14 mouse cellular contexts compared by ENCODE assay signal in genomic region chr1:164043549-164043948, GRCm38 (mm10). TPM values are rescaled to one million over a fixed set of nuclear protein-coding genes. Genes with fewer than 3 reads are reported as not detected.
DNase-seq lines count a peak whose midpoint lies in the region; ATAC-seq and TF ChIP-seq lines count a peak whose summit lies in the region.
"Had no signal": no experiment of that assay in that cellular context is flagged by ENCODE, and none has a peak within 500 bp of the region (broad histone marks: within the 10 kb centered on the region; RNA-seq: fewer than 3 reads in every experiment).

No protein-coding gene starts in this region.

- no peak overlapping the region for H3K27ac ChIP-seq in kidney, embryonic 14.5 days (ENCODE audit: low read depth, low read length)
- no peak overlapping the region for H3K27ac ChIP-seq in liver, embryonic 13.5 days
- H3K27ac ChIP-seq in thymus, adult 2 months (ENCODE audit: control insufficient read depth, insufficient read depth, low read length): no peak overlapping the region
- H3K27ac ChIP-seq: hindbrain, postnatal 0 days; stomach, embryonic 15.5 days had no signal

- no peak for TF ChIP-seq POLR2A in thymus, adult 2 months (IDR thresholded peaks at IDR 0.05; ENCODE audit: control insufficient read depth, extremely low read depth, insufficient read depth, low read length, poor library complexity)

- no peaks in the 10 kb centered on the region for H3K27me3 ChIP-seq in kidney, embryonic 14.5 days (ENCODE audit: control insufficient read depth, insufficient read depth, low read length)
- no peaks in the 10 kb centered on the region for H3K27me3 ChIP-seq in liver, embryonic 13.5 days
- H3K27me3 ChIP-seq in thymus, adult 2 months (ENCODE audit: control insufficient read depth, insufficient read depth, low read length): no peaks in the 10 kb centered on the region
- H3K27me3 ChIP-seq: stomach, embryonic 15.5 days had no signal

- H3K4me2 ChIP-seq in kidney, embryonic 14.5 days (replicated peaks; ENCODE audit: low read depth, low read length): no peak overlapping the region
- H3K4me2 ChIP-seq in liver, embryonic 13.5 days: no peak overlapping the region
- H3K4me2 ChIP-seq: stomach, embryonic 15.5 days had no signal

- intact Hi-C loops in heart, postnatal 36 days (cut with DNase I): no loop called here
- intact Hi-C loops in left cerebral cortex, postnatal 36 days (cut with DNase I): no loop called here

- ATAC-seq in kidney, embryonic 14.5 days (ENCODE audit: low FRiP score, low TSS enrichment): no peak
- peak; percentile 43; the same call in 1 of the 2 replicates for ATAC-seq in liver, embryonic 13.5 days (ENCODE audit: low read depth)
- ATAC-seq: CD4-positive, CD25-positive, alpha-beta regulatory T cell, adult 4 months; hindbrain, postnatal 0 days had no signal

- DNase-seq in kidney, adult 11 months: peak; percentile 59
- DNase-seq in heart, postnatal 36 days: peak; percentile 28 to 43
- DNase-seq in liver, embryonic 13.5 days: no peak
- no peak for DNase-seq in layer of hippocampus, postnatal 14 days (ENCODE audit: low spot score in 2 of 2)
- DNase-seq in thymus, adult 2 months: no peak
- no peak for DNase-seq in left cerebral cortex, postnatal 36 days (ENCODE audit: low spot score in 2 of 2)
- no peak for DNase-seq in T-cell, adult 2 months (ENCODE audit: low spot score)
- DNase-seq: right cerebral cortex, adult 18-20 months had no signal

- TF ChIP-seq CTCF in thymus, adult 2 months (IDR thresholded peaks at IDR 0.05; ENCODE audit: borderline replicate concordance, control insufficient read depth, extremely low read depth, insufficient read depth, low read length, poor library complexity): no peak

- H3K9ac ChIP-seq in kidney, embryonic 14.5 days (ENCODE audit: low read depth, low read length): no peak overlapping the region
- H3K9ac ChIP-seq in liver, embryonic 13.5 days: no peak overlapping the region
- H3K9ac ChIP-seq: stomach, embryonic 15.5 days had no signal

- 49% methylated on average over 3 of the region's 3 CpGs for WGBS in kidney, embryonic 14.5 days
- WGBS in liver, embryonic 13.5 days (ENCODE audit: insufficient replicate concordance): 46% methylated on average over 3 of the region's 3 CpGs
- whole genome bisulfite sequencing in thymus, adult 2 months: 88% methylated on average over 3 of the region's 3 CpGs

- no peaks in the 10 kb centered on the region for H3K36me3 ChIP-seq in kidney, embryonic 14.5 days (ENCODE audit: control insufficient read depth, insufficient read depth, low read length)
- H3K36me3 ChIP-seq in liver, embryonic 13.5 days: no peaks in the 10 kb centered on the region
- no peaks in the 10 kb centered on the region for H3K36me3 ChIP-seq in thymus, adult 2 months (ENCODE audit: control insufficient read depth, insufficient read depth, low read length)
- H3K36me3 ChIP-seq: stomach, embryonic 15.5 days had no signal

- H3K9me3 ChIP-seq in kidney, embryonic 14.5 days (ENCODE audit: control insufficient read depth, low read length): no peaks in the 10 kb centered on the region
- no peaks in the 10 kb centered on the region for H3K9me3 ChIP-seq in liver, embryonic 13.5 days (replicated peaks)
- H3K9me3 ChIP-seq: megakaryocyte, embryonic 14.5 days; stomach, embryonic 15.5 days had no signal

- H3K4me1 ChIP-seq in kidney, embryonic 14.5 days (ENCODE audit: control insufficient read depth, insufficient read depth, low read length): no peaks in the 10 kb centered on the region
- H3K4me1 ChIP-seq in liver, embryonic 13.5 days (replicated peaks): no peaks in the 10 kb centered on the region
- no peaks in the 10 kb centered on the region for H3K4me1 ChIP-seq in thymus, adult 2 months (replicated peaks; ENCODE audit: control insufficient read depth, insufficient read depth, low read length)
- H3K4me1 ChIP-seq: stomach, embryonic 15.5 days had no signal

- H3K4me3 ChIP-seq in kidney, embryonic 14.5 days (ENCODE audit: low read length): no peak overlapping the region
- no peak overlapping the region for H3K4me3 ChIP-seq in liver, embryonic 13.5 days (replicated peaks)
- H3K4me3 ChIP-seq in thymus, adult 2 months (ENCODE audit: control insufficient read depth, insufficient read depth, low read length): no peak overlapping the region
- H3K4me3 ChIP-seq: megakaryocyte, embryonic 14.5 days; stomach, embryonic 15.5 days had no signal

RNA-seq across cellular contexts. Expression of gene Sele, which starts 4.5 kb away (rescaled TPM):
- polyA plus RNA-seq in kidney, embryonic 14.5 days (2014; fragmentation: Nextera tagmentation; extraction: Ambion mirVana): not detected in 2 replicates
- total RNA-seq in heart, postnatal 36 days (2021): under 1 TPM; 0.49 to 0.61 TPM
- polyA plus RNA-seq in liver, embryonic 13.5 days (2015; fragmentation: Nextera tagmentation; extraction: Ambion mirVana): 0.07 TPM in 1 of 2 replicates, not detected in the other
- total RNA-seq in layer of hippocampus, postnatal 14 days (2021): under 1 TPM in 1 of 2 experiments, not detected in 1; 0.12 TPM
- 0.13 and 0.18 TPM in 2 replicates for polyA plus RNA-seq in thymus, adult 2 months (2012; rRNA removed)
- under 1 TPM in 1 of 2 experiments, not detected in 1; 0.10 TPM for total RNA-seq in left cerebral cortex, postnatal 36 days (2021)
- total RNA-seq: gastrocnemius, adult 18-20 months; hindbrain, postnatal 0 days had no signal
- polyA plus RNA-seq: hindbrain, postnatal 0 days; stomach, embryonic 15.5 days had no signal

RNA-seq across cellular contexts. Expression of gene Sell, which starts 18.2 kb away (rescaled TPM):
- polyA plus RNA-seq in kidney, embryonic 14.5 days (2014; fragmentation: Nextera tagmentation; extraction: Ambion mirVana): 0.03 and 0.45 TPM in 2 replicates
- 1 to 10 TPM in 1 of 2 experiments, under 1 TPM in 1; 1.00 to 1.2 TPM for total RNA-seq in heart, postnatal 36 days (2021)
- polyA plus RNA-seq in liver, embryonic 13.5 days (2015; fragmentation: Nextera tagmentation; extraction: Ambion mirVana): 4.0 and 4.9 TPM in 2 replicates
- total RNA-seq in layer of hippocampus, postnatal 14 days (2021): not detected
- 66.6 and 68.0 TPM in 2 replicates for polyA plus RNA-seq in thymus, adult 2 months (2012; rRNA removed)
- total RNA-seq in left cerebral cortex, postnatal 36 days (2021): not detected
- total RNA-seq: gastrocnemius, adult 18-20 months had no signal

RNA-seq across cellular contexts. Expression of gene Mettl18, which starts 48.9 kb away (rescaled TPM):
- polyA plus RNA-seq in kidney, embryonic 14.5 days (2014; fragmentation: Nextera tagmentation; extraction: Ambion mirVana): 9.5 and 9.6 TPM in 2 replicates
- total RNA-seq in heart, postnatal 36 days (2021): 1 to 10 TPM; 4.1 to 4.5 TPM
- polyA plus RNA-seq in liver, embryonic 13.5 days (2015; fragmentation: Nextera tagmentation; extraction: Ambion mirVana): 5.7 and 8.4 TPM in 2 replicates
- total RNA-seq in layer of hippocampus, postnatal 14 days (2021): 1 to 10 TPM; 4.1 to 6.9 TPM
- 0.89 and 0.99 TPM in 2 replicates for polyA plus RNA-seq in thymus, adult 2 months (2012; rRNA removed)
- 1 to 10 TPM; 5.0 to 5.3 TPM for total RNA-seq in left cerebral cortex, postnatal 36 days (2021)

RNA-seq across cellular contexts. Expression of gene BC055324, which starts 49.0 kb away (rescaled TPM):
- polyA plus RNA-seq in kidney, embryonic 14.5 days (2014; fragmentation: Nextera tagmentation; extraction: Ambion mirVana): 19.8 and 32.6 TPM in 2 replicates
- under 1 TPM; 0.54 to 0.61 TPM for total RNA-seq in heart, postnatal 36 days (2021)
- polyA plus RNA-seq in liver, embryonic 13.5 days (2015; fragmentation: Nextera tagmentation; extraction: Ambion mirVana): 11.0 and 14.5 TPM in 2 replicates
- total RNA-seq in layer of hippocampus, postnatal 14 days (2021): 1 to 10 TPM in 1 of 2 experiments, under 1 TPM in 1; 0.85 to 1.4 TPM
- 7.6 and 9.5 TPM in 2 replicates for polyA plus RNA-seq in thymus, adult 2 months (2012; rRNA removed)
- total RNA-seq in left cerebral cortex, postnatal 36 days (2021): 1 to 10 TPM in 1 of 2 experiments, under 1 TPM in 1; 0.96 to 1.2 TPM

Comparison
In these comparisons a context has a peak if more than half of its experiments do, and no peak if none do; other contexts are left out.
1. DNase-seq: peak in kidney, adult 11 months (single experiment) and heart, postnatal 36 days (2 of 2); none in liver, embryonic 13.5 days (single experiment), layer of hippocampus, postnatal 14 days (0 of 2), thymus, adult 2 months (single experiment), left cerebral cortex, postnatal 36 days (0 of 2) and T-cell, adult 2 months (single experiment).